Mouse (Mus musculus) ES-Bruce4 (cell line): ENCODE results near the gene Os9. TPM values are rescaled to one million over a fixed set of nuclear protein-coding genes. Genes with fewer than 3 reads are reported as not detected.
A peak's percentile ranks its signal among the peaks of the same experiment; 100 is the strongest.

Source experiments
- H3K27ac ChIP-seq: 2 replicates; pipeline ENCODE4 v1.5.1; 2012; ENCODE audit warnings: low read length, inconsistent platforms; ENCODE audit not compliant: insufficient read depth
- H3K27me3 ChIP-seq: 2 replicates; pipeline ENCODE4 v1.6.1; 2012; ENCODE audit warnings: mild to moderate bottlenecking, low read length, inconsistent platforms; ENCODE audit not compliant: control insufficient read depth, poor library complexity, insufficient read depth, severe bottlenecking
- H3K36me3 ChIP-seq: 2 replicates; pipeline ENCODE4 v1.6.1; 2012; ENCODE audit warnings: inconsistent platforms, mild to moderate bottlenecking, low read length, moderate library complexity; ENCODE audit not compliant: control insufficient read depth, poor library complexity, insufficient read depth, severe bottlenecking
- H3K4me1 ChIP-seq: one replicate; pipeline ENCODE4 v1.8.1; 2011; ENCODE audit warnings: low read length; ENCODE audit not compliant: control insufficient read depth, insufficient read depth
- H3K4me3 ChIP-seq: 2 replicates; pipeline ENCODE4 v1.5.1; 2011; ENCODE audit warnings: low read depth, mild to moderate bottlenecking, low read length
- H3K9ac ChIP-seq: 2 replicates; pipeline ENCODE4 v1.6.1; 2012; ENCODE audit warnings: low read depth, mild to moderate bottlenecking, inconsistent platforms; ENCODE audit not compliant: poor library complexity, severe bottlenecking
- H3K9me3 ChIP-seq: replicated peaks from 2 replicates; pipeline ENCODE4 v1.6.1; 2012; ENCODE audit warnings: mild to moderate bottlenecking, low read length, inconsistent platforms; ENCODE audit not compliant: control insufficient read depth, poor library complexity, insufficient read depth, severe bottlenecking
- CTCF ChIP-seq: IDR thresholded peaks from one replicate; pipeline ENCODE4 v1.8.1; 2011; ENCODE audit warnings: low read depth, low read length
- EP300 ChIP-seq: IDR thresholded peaks from 2 replicates; pipeline ENCODE4 v1.6.1; 2011; ENCODE audit warnings: low read depth, low read length; ENCODE audit not compliant: insufficient read depth
- POLR2A ChIP-seq: IDR thresholded peaks from one replicate; pipeline ENCODE4 v1.8.1; 2011; ENCODE audit warnings: low read length; ENCODE audit not compliant: insufficient read depth
- polyA plus RNA-seq: library from polyadenylated mRNA; stranded (reverse); fragments of >200 nt; gene quantifications from 2 replicates; pipeline ENCODE4 v1.2.4, GENCODE M21; 2011; ENCODE audit warnings: low read depth; ENCODE audit not compliant: missing spikeins, insufficient read depth, insufficient read length

The Os9 gene
- polyA plus RNA-seq, 1 experiment = 16.7 TPM

- TF ChIP-seq CTCF = no peak
- no peak for TF ChIP-seq EP300
- TF ChIP-seq POLR2A = no peak
- Histone ChIP-seq H3K4me3 (no peak overlapping the region), H3K27ac (no peak overlapping the region)
Measured at GRCm38 (mm10) chr10:127080901-127081780, 39.8 kb downstream of the Os9 start.

GRCm38 (mm10) chr10:127079665-127080391, 41.1 kb downstream of the Os9 start:
- Histone ChIP-seq H3K4me3 (peak overlapping the region; percentile 47), H3K27ac (no peak overlapping the region), H3K9ac (peak overlapping the region; percentile 42), H3K36me3 (no peaks in the 10 kb centered on the region), H3K27me3 (peaks cover 15% of the 10 kb centered on the region), H3K9me3 (no peaks in the 10 kb centered on the region), H3K4me1 (no peaks in the 10 kb centered on the region)
- TF ChIP-seq CTCF (no peak), POLR2A (no peak), EP300 (no peak)

More at GRCm38 (mm10) chr10:127080901-127081780, 39.8 kb downstream of the Os9 start:
- H3K9ac ChIP-seq = 0 out of 2 replicates have a peak overlapping the region, but pooled peaks have one; percentile 37
- peaks cover 15% of the 10 kb centered on the region for H3K27me3 ChIP-seq
- H3K4me1 ChIP-seq = no peaks in the 10 kb centered on the region
- no peaks in the 10 kb centered on the region for H3K36me3 ChIP-seq
- H3K9me3 ChIP-seq = no peaks in the 10 kb centered on the region

- no peak for TF ChIP-seq EP300
- no peak for TF ChIP-seq POLR2A
- TF ChIP-seq CTCF = no peak
- Histone ChIP-seq H3K27me3 (peaks cover 15% of the 10 kb centered on the region), H3K9me3 (no peaks in the 10 kb centered on the region), H3K4me3 (peak overlapping the region; percentile 56), H3K27ac (no peak overlapping the region), H3K36me3 (no peaks in the 10 kb centered on the region), H3K4me1 (no peaks in the 10 kb centered on the region), H3K9ac (peak overlapping the region; percentile 42)
Measured at GRCm38 (mm10) chr10:127078677-127079575, 42.0 kb downstream of the Os9 start.

GRCm38 (mm10) chr10:127078001-127078676, 42.8 kb downstream of the Os9 start:
- Histone ChIP-seq H3K27ac (no peak overlapping the region), H3K4me1 (no peaks in the 10 kb centered on the region), H3K9ac (no peak overlapping the region), H3K9me3 (no peaks in the 10 kb centered on the region), H3K27me3 (peaks cover 15% of the 10 kb centered on the region), H3K36me3 (no peaks in the 10 kb centered on the region), H3K4me3 (no peak overlapping the region; the same call in 1 of the 2 replicates)
- TF ChIP-seq EP300 (no peak), CTCF (no peak), POLR2A (no peak)

GRCm38 (mm10) chr10:127077515-127077914, 43.4 kb downstream of the Os9 start:
- TF ChIP-seq CTCF = no peak
- no peak for TF ChIP-seq EP300
- TF ChIP-seq POLR2A = no peak
- Histone ChIP-seq H3K4me1 (no peaks in the 10 kb centered on the region), H3K4me3 (no peak overlapping the region), H3K27ac (no peak overlapping the region), H3K36me3 (no peaks in the 10 kb centered on the region), H3K9me3 (no peaks in the 10 kb centered on the region), H3K9ac (no peak overlapping the region), H3K27me3 (peaks cover 15% of the 10 kb centered on the region)
